Mouse (Mus musculus): ENCODE data around the gene Pcdh9.
"Not testable (repeated sequence)": the region's sequence is repeated elsewhere in the genome, so short reads cannot be mapped to it uniquely, and the experiment has no call there.

GRCm38 (mm10) chr14:93214846-93215245 is 675.6 kb downstream of the Pcdh9 start:
- TF ChIP-seq POLR2A, CTCF (IDR thresholded peaks at IDR 0.05; ENCODE audit: insufficient read depth, low read depth, low read length): not testable (repeated sequence)
